Mouse (Mus musculus) forebrain, embryonic 10.5 days (tissue): ENCODE measurements around the gene Foxl1. TPM values are rescaled to one million over a fixed set of nuclear protein-coding genes. Genes with fewer than 3 reads are reported as not detected.

Source experiments
- DNase-seq: peaks from one replicate; pipeline ENCODE4 v3.0.0-alpha.2; 2017; ENCODE audit warnings: low spot score; ENCODE audit errors: extremely low spot score
- H3K27ac ChIP-seq: fragments of 300-500 bp; sonication (generic); 2 replicates; pipeline ENCODE4 v1.5.1; 2016; ENCODE audit warnings: mild to moderate bottlenecking
- H3K27me3 ChIP-seq: fragments of 300-500 bp; sonication (generic); 2 replicates; pipeline ENCODE4 v1.6.1; 2016; ENCODE audit warnings: mild to moderate bottlenecking; ENCODE audit not compliant: poor library complexity, severe bottlenecking
- H3K36me3 ChIP-seq: fragments of 300-500 bp; sonication (generic); replicated peaks from 2 replicates; pipeline ENCODE4 v1.6.1; 2016; ENCODE audit warnings: mild to moderate bottlenecking, moderate library complexity
- H3K4me1 ChIP-seq: fragments of 300-500 bp; sonication (generic); 2 replicates; pipeline ENCODE4 v1.6.1; 2016
- H3K4me3 ChIP-seq: fragments of 300-500 bp; sonication (generic); 2 replicates; pipeline ENCODE4 v1.5.1; 2016; ENCODE audit warnings: mild to moderate bottlenecking, moderate library complexity
- H3K9me3 ChIP-seq: fragments of 300-500 bp; sonication (generic); 2 replicates; pipeline ENCODE4 v1.6.1; 2016; ENCODE audit warnings: mild to moderate bottlenecking, moderate library complexity
- WGBS: fragments of 180-500 bp; shearing (Covaris S2); methylation state at CpG from one replicate; pipeline ENCODE4 v1.1.7; 2016; 5-methylcytosine and 5-hydroxymethylcytosine counted together
- polyA plus RNA-seq: library from polyadenylated mRNA; unstranded; fragments of >200 nt; fragmentation: Nextera tagmentation; extraction: Ambion mirVana; gene quantifications from 2 replicates; pipeline ENCODE4 v1.2.1, GENCODE M21; 2016

Gene Foxl1
- polyA plus RNA-seq, 1 experiment from 2014 or later, result 0.76 TPM

DNA sequence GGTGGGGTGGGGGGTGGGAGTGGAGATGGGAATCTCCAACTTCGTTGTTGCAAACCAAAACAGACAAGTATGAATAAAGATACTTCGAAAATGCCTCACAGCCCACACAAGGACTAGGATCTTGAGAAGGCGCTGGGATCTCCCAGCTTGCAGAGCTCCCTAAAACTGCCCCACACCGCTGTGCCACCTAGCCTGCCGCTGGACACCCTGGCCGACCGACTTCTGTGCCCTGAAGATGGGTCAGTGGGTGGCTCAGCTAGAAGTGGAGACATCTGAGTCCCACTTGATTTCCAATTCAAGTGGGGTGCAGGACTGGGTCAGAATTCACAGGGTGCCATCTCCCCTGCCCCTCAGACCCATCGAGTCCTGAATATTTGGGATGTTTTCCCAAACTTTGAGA, 6.0 kb upstream of the Foxl1 start:
- H3K27ac ChIP-seq, result no peak overlapping the region
- H3K27me3 ChIP-seq, result peaks cover 100% of the 10 kb centered on the region
- peak; percentile 29 for DNase-seq
- peaks cover 50% of the 10 kb centered on the region for H3K4me1 ChIP-seq
- H3K9me3 ChIP-seq, result no peaks in the 10 kb centered on the region
- H3K36me3 ChIP-seq, result no peaks in the 10 kb centered on the region
- H3K4me3 ChIP-seq, result no peak overlapping the region; the same call in 1 of the 2 replicates
- 9% methylated on average over 8 of the region's 8 CpGs for WGBS

DNA sequence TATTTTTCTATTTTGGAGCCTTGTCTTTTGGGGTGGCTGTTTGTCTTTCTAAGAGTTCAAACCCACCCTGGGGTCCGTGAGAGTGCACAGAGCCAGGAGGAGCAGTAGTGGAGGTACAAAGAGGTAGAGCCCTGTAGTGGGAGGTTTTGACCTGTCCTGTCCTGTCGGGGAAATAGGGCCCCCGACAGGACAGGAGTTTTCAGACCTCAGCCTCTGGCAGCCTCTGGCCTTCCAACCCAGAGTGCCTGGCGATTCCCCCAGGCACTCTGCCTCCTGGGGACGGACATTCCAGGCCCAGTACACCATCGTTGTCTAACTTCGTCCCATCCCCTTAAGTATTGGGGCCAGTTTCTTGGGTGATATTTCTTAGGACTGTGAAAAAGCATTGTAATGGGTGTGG, 5.4 kb upstream of the Foxl1 start:
- Histone ChIP-seq H3K4me1 (peaks cover 47% of the 10 kb centered on the region), H3K36me3 (no peaks in the 10 kb centered on the region), H3K27me3 (peaks cover 100% of the 10 kb centered on the region), H3K27ac (no peak overlapping the region), H3K9me3 (no peaks in the 10 kb centered on the region), H3K4me3 (no peak overlapping the region)
- 4% methylated on average over 7 of the region's 7 CpGs for WGBS
- DNase-seq, result no peak

DNA sequence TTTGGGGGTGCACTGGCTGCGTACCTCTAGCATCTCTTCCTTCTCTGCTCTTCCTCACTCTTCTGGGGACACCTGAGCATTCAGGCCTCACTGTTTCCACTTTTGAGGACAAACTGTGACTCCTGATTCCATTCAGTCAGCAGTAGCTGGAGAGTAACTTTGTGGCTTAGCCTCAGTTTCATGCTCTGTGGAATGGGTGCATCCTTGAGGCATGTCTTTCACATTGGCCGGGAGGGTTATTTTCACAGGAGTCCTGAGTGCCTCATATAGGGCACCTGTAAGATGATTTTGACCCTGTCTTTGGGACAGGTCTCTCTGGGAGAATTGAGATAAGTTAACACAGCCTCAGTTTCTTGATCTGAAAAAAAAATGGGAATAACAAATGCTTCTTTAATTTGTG, 4.6 kb upstream of the Foxl1 start:
- Histone ChIP-seq H3K36me3 (no peaks in the 10 kb centered on the region), H3K27ac (no peak overlapping the region), H3K4me1 (peaks cover 45% of the 10 kb centered on the region), H3K27me3 (peaks cover 100% of the 10 kb centered on the region), H3K9me3 (no peaks in the 10 kb centered on the region), H3K4me3 (no peak overlapping the region)
- WGBS, result 26% methylated on average over 2 of the region's 2 CpGs
- no peak for DNase-seq

DNA sequence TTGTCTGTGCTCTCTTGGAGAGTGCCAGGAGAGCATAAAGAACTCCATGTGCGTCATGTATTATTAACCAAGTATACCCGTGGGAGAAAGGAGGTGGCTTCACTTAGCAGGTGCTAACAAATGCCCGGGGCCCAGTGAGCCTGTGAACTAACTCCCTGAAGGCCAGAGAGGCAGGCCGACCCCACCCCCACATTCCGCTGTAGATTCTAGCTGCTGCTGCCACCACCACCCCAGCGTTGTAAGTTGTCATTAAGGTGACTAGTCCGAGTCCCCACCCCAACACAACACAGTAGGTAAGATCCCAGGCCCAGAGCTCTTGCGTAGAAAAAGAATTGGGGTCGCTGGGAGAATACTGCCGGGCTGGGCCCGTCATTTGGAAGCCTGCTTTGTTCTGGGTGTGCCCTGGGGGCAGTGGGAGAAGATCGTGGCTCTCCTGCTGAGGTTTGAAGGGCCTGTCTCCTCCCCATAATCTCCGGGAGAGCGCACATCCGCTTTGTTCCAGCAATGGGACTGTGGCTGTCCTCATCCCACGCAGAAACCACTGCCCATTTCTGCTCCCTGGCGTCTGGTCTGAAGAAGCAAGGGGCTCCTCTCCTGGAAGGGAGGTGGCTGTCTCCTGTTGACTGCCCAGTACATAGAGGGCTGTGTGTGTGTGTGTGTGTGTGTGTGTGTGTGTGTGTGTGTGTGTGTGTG, 3.0 kb upstream of the Foxl1 start:
- Histone ChIP-seq H3K9me3 (no peaks in the 10 kb centered on the region), H3K4me3 (peak overlapping the region; percentile 48), H3K4me1 (peaks cover 57% of the 10 kb centered on the region), H3K27ac (no peak overlapping the region), H3K27me3 (peaks cover 100% of the 10 kb centered on the region), H3K36me3 (no peaks in the 10 kb centered on the region)
- DNase-seq, result peak; percentile 29
- WGBS, result 2% methylated on average over 17 of the region's 17 CpGs

DNA sequence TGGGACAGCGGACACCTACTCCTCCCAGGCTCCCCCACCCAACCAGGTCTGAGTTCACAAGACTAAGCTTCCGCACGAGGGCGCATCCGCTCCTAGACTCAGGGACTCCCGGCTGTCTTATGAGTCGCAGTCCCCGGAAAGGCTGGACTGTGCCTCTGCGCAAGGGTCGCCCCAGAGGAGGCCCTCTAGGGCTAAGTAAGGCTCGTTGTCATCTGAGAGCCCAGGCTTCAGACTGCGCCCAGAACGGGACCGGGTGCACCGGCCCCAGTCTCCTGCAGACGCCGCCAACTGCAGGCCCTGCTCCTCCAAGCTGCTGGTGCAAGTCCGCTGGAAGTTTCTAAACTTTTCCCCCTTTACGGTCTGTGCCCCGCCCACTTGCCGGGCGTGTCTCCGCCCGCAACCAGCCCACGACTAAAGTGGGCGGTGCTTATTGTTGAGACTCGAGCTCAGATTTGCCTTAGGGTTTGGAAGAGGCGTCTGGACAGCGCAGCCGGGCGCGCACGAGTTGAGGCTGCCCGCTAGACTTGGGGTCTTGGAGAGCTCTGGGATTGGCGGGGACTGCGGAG, 2.3 kb upstream of the Foxl1 start:
- under 1% methylated on average over 36 of the region's 36 CpGs for WGBS
- Histone ChIP-seq H3K9me3 (no peaks in the 10 kb centered on the region), H3K27ac (peak overlapping the region; percentile 48; the same call in 1 of the 2 replicates), H3K4me3 (peak overlapping the region; percentile 48), H3K27me3 (peaks cover 100% of the 10 kb centered on the region), H3K4me1 (peaks cover 52% of the 10 kb centered on the region), H3K36me3 (no peaks in the 10 kb centered on the region)
- peak; percentile 78 for DNase-seq

DNA sequence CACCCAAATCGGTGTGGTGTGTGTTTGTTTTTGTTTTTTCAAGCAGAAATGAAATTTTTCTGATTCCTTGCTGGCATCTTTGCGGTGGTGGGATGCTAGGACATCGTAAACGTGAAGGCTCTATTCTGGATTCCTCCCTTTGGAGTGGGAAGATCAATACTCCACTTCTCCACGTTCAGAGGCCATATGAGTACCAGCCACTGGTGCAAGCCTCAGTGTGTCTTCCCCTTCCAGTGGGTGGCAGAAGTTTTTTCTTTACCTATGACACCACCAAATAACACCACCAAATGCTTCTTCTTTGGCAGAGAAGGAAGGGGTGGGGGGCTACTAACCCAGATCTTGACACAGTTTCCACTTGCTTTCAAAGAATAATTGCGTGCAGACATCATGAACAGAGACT, 1.5 kb upstream of the Foxl1 start:
- no peak for DNase-seq
- Histone ChIP-seq H3K4me3 (peak overlapping the region; percentile 48), H3K36me3 (no peaks in the 10 kb centered on the region), H3K27ac (no peak overlapping the region), H3K27me3 (peaks cover 100% of the 10 kb centered on the region), H3K9me3 (no peaks in the 10 kb centered on the region), H3K4me1 (peaks cover 48% of the 10 kb centered on the region)
- 3% methylated on average over 6 of the region's 6 CpGs for WGBS

DNA sequence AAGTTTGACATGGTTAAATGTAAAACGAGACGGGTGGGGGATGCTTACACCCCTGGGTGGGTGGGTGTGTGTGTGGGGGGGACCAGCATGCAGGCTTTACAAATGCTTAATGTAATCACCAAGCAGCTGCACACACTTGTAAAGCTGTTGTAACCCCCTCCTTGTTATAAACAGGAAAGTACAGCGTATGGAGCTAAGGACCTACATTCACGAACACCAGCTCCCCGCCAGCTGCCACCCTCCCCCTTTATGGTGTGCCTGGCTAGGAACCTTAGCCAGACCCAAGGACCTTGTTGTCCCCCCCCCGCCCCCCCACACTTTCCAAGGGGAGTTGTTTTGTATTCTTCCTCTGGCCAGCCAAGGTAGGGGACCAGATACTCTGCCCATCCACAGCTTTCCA, 1.0 kb upstream of the Foxl1 start:
- whole genome bisulfite sequencing, result 0% methylated on average over 6 of the region's 6 CpGs
- no peak for DNase-seq
- no peaks in the 10 kb centered on the region for H3K9me3 ChIP-seq

DNA sequence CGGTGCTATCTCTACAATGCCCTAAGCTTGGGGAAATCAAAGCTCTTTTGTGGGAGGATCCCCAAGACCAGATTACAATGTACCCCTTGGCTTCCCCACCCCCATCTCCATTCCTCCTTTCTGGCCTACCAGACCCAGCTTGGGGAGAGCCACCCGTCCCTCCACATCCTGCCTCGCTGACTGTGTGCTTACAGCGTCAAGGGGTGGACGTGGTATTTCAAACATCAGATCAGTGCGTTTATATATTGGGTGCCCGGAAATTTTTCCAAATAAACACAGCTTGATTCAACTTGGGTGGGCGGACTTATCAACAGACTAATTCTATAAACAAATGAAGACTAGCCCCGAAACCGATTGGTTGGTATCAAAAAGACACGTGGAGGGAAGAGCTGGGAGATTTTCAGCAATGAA, 444 bp upstream of the Foxl1 start:
- DNase-seq, result no peak
- H3K27me3 ChIP-seq, result peaks cover 100% of the 10 kb centered on the region
- H3K4me3 ChIP-seq, result no peak overlapping the region
- H3K36me3 ChIP-seq, result no peaks in the 10 kb centered on the region
- peaks cover 48% of the 10 kb centered on the region for H3K4me1 ChIP-seq
- no peaks in the 10 kb centered on the region for H3K9me3 ChIP-seq
- WGBS, result 1% methylated on average over 11 of the region's 11 CpGs
- no peak overlapping the region for H3K27ac ChIP-seq

More for the DNA sequence above, 1.0 kb upstream of the Foxl1 start:
- H3K27ac ChIP-seq, result no peak overlapping the region
- peaks cover 48% of the 10 kb centered on the region for H3K4me1 ChIP-seq
- no peak overlapping the region for H3K4me3 ChIP-seq
- H3K27me3 ChIP-seq, result peaks cover 100% of the 10 kb centered on the region
- H3K36me3 ChIP-seq, result no peaks in the 10 kb centered on the region

DNA sequence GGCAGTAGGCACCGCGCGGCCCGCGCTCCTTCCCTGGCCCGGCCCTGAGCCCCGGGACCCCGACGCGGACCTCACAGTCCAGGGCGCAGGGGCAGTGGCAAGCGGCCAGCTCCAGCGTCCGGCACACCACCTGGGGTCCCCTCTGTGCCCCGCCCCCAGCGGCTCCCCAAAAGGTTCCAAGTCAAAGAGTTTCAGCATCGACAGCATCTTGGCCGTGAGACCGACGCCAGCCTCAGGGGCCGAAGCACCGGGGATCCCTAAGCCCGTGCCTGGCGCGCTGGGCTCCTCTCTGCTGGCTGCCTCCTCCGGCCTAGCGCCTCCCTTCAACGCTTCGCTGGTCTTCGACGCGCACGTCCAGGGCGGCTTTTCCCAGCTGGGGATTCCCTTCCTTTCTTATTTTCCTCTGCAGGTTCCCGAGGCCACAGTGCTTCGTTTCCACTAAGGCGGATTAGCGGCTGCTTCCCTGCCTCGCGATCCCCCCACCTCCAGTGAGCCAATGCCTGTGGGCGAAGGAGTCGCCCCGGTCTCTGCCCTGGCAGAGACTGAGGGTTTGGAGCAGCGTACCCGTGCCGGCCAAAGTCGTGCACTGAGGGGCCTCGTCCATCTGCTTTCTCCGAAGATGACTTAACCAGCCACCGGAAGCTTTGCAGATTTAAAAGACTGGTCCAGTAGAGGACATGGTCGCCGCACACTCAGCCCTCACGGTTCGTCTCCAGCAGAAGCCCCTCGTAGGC, 958 bp downstream of the Foxl1 start:
- 0 out of 2 replicates have a peak overlapping the region, but pooled peaks have one; percentile 44 for H3K27ac ChIP-seq
- under 1% methylated on average over 55 of the region's 55 CpGs for WGBS
- H3K4me3 ChIP-seq, result peak overlapping the region; percentile 35
- no peaks in the 10 kb centered on the region for H3K36me3 ChIP-seq
- peak; percentile 47 for DNase-seq
- peaks cover 100% of the 10 kb centered on the region for H3K27me3 ChIP-seq
- no peaks in the 10 kb centered on the region for H3K9me3 ChIP-seq
- H3K4me1 ChIP-seq, result peaks cover 43% of the 10 kb centered on the region

DNA sequence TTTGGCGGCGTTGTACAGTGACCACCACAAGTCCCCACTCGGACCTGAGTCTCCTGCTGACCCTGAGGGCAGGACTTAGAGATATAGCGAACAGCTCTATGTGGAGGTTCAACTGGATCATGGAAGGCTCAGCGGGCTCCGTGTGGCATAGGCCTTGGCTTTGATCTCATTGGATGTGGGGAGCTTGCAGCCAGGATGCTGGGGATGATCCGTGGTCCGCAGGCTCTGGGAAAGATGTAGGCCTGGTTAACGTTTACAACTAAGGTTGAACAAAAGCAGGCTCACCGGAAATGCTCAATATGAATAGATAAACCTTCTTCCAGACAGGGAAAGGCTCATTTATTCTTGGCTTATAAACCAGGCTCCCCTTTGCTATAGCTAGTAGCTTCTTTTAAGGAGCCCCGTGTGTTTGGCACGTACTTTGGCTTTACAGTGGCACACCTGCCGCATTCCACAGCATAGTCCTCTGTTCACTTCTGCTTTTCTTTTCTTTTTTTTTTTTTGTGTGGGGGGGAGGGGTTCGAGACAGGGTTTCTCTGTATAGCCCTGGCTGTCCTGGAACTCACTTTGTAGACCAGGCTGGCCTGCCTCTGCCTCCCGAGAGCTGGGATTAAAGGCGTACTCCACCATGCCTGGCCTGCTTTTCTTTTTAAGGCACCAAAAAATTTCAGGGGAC, 1.7 kb downstream of the Foxl1 start:
- Histone ChIP-seq H3K9me3 (no peaks in the 10 kb centered on the region), H3K27me3 (peaks cover 99% of the 10 kb centered on the region), H3K27ac (no peak overlapping the region), H3K36me3 (no peaks in the 10 kb centered on the region), H3K4me1 (peaks cover 43% of the 10 kb centered on the region), H3K4me3 (peak overlapping the region; percentile 35; the same call in 1 of the 2 replicates)
- DNase-seq, result no peak
- 13% methylated on average over 16 of the region's 16 CpGs for WGBS

DNA sequence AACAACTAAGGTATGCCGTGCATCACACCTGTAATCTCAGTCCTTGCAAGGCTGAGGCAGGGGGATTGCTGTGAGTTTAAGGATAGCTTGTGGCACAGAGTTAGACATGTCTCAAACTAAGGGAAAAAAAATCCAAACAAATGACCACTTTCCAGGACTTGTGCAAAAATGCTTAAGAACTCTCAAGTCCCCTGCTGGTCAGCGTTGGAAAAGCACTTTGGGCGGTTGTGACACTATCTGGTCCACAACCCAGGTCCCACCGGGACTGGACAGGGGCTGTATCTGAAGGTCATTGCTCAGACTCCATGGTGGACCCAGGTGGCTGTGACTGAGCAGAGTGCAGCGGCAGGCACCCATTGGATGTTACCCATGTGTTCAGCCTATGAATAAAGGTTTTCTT, 2.8 kb downstream of the Foxl1 start:
- peak; percentile 42 for DNase-seq
- WGBS, result 34% methylated on average over 5 of the region's 5 CpGs
- H3K4me1 ChIP-seq, result peaks cover 32% of the 10 kb centered on the region

DNA sequence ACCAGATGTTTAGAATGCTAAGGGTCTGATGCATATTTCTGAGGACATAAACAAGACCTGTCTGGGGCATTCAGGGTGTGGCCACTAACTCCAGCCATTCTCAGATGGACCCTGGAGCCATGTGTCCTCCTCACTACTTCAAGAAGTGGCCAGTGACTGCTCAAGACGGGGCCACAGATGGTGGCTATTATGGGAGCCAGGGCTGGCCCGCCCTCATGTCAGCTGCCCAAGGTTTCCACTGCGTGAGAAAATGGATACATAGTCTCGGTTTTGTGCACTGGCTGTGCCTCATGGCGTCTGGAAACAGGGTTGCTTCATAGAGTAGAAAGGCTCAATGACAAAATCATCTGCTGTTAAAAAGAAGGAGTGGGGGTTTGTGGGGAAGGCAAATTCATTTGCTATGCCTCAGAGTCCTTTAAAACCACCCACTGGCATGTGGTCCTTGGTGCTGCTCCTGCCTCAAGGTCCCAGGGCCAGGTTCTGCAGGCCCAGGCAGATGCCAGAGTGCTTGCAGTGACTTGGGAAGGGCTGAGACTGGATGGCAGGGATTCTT, 5.3 kb downstream of the Foxl1 start:
- Histone ChIP-seq H3K9me3 (peaks cover 9% of the 10 kb centered on the region), H3K36me3 (no peaks in the 10 kb centered on the region), H3K4me3 (no peak overlapping the region), H3K4me1 (peaks cover 12% of the 10 kb centered on the region), H3K27me3 (peaks cover 75% of the 10 kb centered on the region), H3K27ac (no peak overlapping the region)
- WGBS, result 64% methylated on average over 5 of the region's 5 CpGs
- no peak for DNase-seq

More for the DNA sequence above, 2.8 kb downstream of the Foxl1 start:
- Histone ChIP-seq H3K9me3 (no peaks in the 10 kb centered on the region), H3K27me3 (peaks cover 99% of the 10 kb centered on the region), H3K4me3 (no peak overlapping the region), H3K27ac (no peak overlapping the region), H3K36me3 (no peaks in the 10 kb centered on the region)
